Mouse (Mus musculus) intestine, postnatal 0 days (tissue): Measurements from ENCODE around the gene Calm1. TPM values are rescaled to one million over a fixed set of nuclear protein-coding genes. Genes with fewer than 3 reads are reported as not detected.
A peak's percentile ranks its signal among the peaks of the same experiment; 100 is the strongest.

Experiments used
- ATAC-seq: fragments of 200-750 bp; cut with Nextera tagmentation; 2 replicates; pipeline ENCODE4 v1.8.0; 2017; ENCODE audit warnings: mild to moderate bottlenecking, moderate TSS enrichment, moderate library complexity
- H3K27ac ChIP-seq: fragments of 300-500 bp; sonication (generic); 2 replicates; pipeline ENCODE4 v1.5.1; 2014; ENCODE audit warnings: mild to moderate bottlenecking, low read depth, low read length, moderate library complexity
- H3K27me3 ChIP-seq: fragments of 300-500 bp; sonication (generic); replicated peaks from 2 replicates; pipeline ENCODE4 v1.6.1; 2014; ENCODE audit warnings: low read length, mixed read lengths; ENCODE audit not compliant: control insufficient read depth, insufficient read depth
- H3K36me3 ChIP-seq: fragments of 300-500 bp; sonication (generic); 2 replicates; pipeline ENCODE4 v1.6.1; 2014; ENCODE audit warnings: mild to moderate bottlenecking, moderate library complexity; ENCODE audit not compliant: control insufficient read depth, insufficient read depth
- H3K4me1 ChIP-seq: fragments of 300-500 bp; sonication (generic); replicated peaks from 2 replicates; pipeline ENCODE4 v1.6.1; 2014; ENCODE audit warnings: antibody characterized with exemption, low read length, mixed read lengths; ENCODE audit not compliant: control insufficient read depth, insufficient read depth
- H3K4me2 ChIP-seq: fragments of 300-500 bp; sonication (generic); replicated peaks from 2 replicates; pipeline ENCODE4 v1.6.1; 2014; ENCODE audit warnings: low read depth, mild to moderate bottlenecking, moderate library complexity
- H3K4me3 ChIP-seq: fragments of 300-500 bp; sonication (generic); 2 replicates; pipeline ENCODE4 v1.5.1; 2014; ENCODE audit warnings: low read depth, low read length
- H3K9ac ChIP-seq: fragments of 300-500 bp; sonication (generic); 2 replicates; pipeline ENCODE4 v1.6.1; 2014; ENCODE audit warnings: mild to moderate bottlenecking, low read depth, low read length
- H3K9me3 ChIP-seq: fragments of 300-500 bp; sonication (generic); 2 replicates; pipeline ENCODE4 v1.6.1; 2016; ENCODE audit warnings: mixed run types; ENCODE audit not compliant: control insufficient read depth
- CTCF ChIP-seq: sonication (generic); IDR thresholded peaks from 2 replicates; pipeline ENCODE4 v1.5.1; 2016; ENCODE audit warnings: low read depth, mild to moderate bottlenecking, control low read depth, antibody characterized with exemption, moderate library complexity
- WGBS: fragments of 180-500 bp; shearing (Covaris S2); extraction: QIAGEN DNeasy Blood & Tissue Kit; methylation state at CpG from one replicate; pipeline ENCODE4 v1.1.7; 2014; 5-methylcytosine and 5-hydroxymethylcytosine counted together
- polyA plus RNA-seq: library from polyadenylated mRNA; unstranded; fragments of >200 nt; fragmentation: Nextera tagmentation; extraction: Ambion mirVana; gene quantifications from 2 replicates; pipeline ENCODE4 v1.2.1, GENCODE M21; 2015

Calm1 gene
- polyA plus RNA-seq: 3,331 and 3,461 TPM in 2 replicates

DNA sequence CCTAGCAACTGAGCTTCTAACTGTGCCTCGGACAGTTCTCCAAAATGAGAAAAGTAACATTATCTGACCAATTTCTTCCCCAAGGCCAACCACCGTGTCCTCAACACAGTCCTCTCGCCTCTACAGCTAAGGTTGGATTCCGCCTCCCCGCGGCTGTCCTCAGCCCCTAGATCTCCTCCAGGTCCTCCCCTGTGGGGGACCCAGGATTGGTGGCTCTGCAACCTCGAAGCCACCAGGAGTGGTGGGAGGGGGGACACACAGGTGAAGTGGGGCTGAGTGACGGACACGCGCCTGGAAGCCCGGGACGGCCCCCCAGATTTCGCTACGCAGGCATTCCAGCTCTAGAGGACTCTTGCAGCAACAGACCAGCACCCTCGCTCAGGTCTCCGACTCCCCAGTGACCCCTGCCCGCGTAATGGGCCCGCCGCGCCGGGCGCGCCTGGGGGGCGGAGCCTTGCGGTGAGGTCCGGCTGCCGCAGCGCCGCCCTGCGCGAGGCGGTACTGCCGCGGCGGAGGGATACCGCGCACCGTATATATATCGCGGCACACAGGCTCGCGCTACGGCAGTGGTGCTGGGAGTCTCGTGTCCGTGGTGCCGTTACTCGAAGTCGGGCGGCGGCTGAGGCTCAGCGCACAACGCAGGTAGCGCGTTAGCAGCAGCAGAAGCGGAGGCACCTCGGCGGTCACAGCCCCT, at the start of gene Calm1:
Gene Calm1, plus strand, starts transcription at position 469 of the 694 bp plus-strand sequence.
- TF ChIP-seq CTCF: peak; percentile 43
- WGBS: under 1% methylated on average over 49 of the region's 58 CpGs
- Histone ChIP-seq H3K4me2 (peak within 1 kb of the TSS; percentile 97), H3K36me3 (peaks cover 15% of the 10 kb centered on the region), H3K27ac (peak within 1 kb of the TSS; percentile 94), H3K4me3 (peak within 1 kb of the TSS; percentile 99), H3K27me3 (no peaks in the 10 kb centered on the region), H3K4me1 (peaks cover 7% of the 10 kb centered on the region), H3K9me3 (no peaks in the 10 kb centered on the region), H3K9ac (peak within 1 kb of the TSS; percentile 92)
- peak; percentile 88 for ATAC-seq

DNA sequence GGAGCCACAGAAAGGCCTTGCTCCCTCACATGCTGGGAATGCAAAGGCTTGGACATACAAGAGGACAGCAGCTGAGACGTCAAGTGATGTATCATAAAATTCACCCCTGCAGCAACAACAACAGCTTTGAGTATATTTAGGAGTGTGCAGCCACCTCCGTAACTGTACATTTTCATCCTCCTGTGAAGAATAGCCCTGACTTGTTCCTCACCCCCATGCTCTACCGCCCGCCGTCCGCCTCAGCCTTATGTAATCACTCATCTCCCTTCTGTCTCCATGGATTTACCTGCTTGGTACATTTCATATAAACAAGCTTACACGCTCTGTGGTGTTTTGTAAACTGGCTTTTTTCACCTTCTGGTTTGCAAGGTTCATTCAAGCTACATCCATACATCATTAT, 46.8 kb upstream of the Calm1 start:
- no peak overlapping the region for H3K4me3 ChIP-seq
- no peak overlapping the region for H3K9ac ChIP-seq
- TF ChIP-seq CTCF: no peak
- peaks cover 36% of the 10 kb centered on the region for H3K36me3 ChIP-seq
- 88% methylated on average over 7 of the region's 7 CpGs for WGBS
- ATAC-seq: no peak
- H3K4me2 ChIP-seq: no peak overlapping the region
- H3K27me3 ChIP-seq: no peaks in the 10 kb centered on the region
- H3K4me1 ChIP-seq: no peaks in the 10 kb centered on the region
- H3K9me3 ChIP-seq: no peaks in the 10 kb centered on the region
- no peak overlapping the region for H3K27ac ChIP-seq

DNA sequence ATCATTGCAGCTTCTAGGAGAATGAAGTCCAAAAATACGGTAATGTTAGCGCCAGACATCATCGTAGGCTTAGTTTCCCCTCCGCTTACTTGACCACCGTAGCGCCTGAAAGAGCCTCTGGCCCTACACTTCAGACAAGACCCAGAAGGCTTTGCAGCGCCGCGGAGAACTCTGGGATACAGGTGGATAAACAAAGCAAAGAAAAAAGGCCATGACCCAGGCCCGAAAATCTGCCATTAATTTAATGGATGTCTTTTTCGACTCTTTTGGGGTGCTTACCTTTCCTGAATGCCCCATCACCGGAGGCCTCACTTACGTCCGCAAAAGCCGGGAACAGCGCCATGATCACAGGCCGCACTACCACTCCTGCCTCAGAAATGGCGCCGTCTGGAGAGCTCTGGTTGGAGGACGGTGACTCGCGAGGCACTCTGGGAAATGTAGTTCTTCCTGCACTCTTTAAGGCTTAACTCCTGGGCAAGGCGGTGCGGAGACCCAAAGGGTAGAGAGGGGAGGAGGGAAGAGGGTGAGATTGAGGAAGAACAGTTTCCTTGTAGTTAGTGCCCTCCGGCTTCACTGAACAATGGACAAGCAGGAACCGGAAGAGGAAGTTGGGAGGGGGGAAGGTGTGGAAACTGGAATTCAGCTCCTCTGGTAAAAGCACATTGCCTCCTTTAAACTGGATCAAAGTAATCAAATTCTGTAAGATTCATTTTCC, 39.8 kb upstream of the Calm1 start, which contains the start of gene Nrde2:
Gene Nrde2, minus strand, starts transcription at position 393 of the 715 bp plus-strand sequence.
- H3K9me3 ChIP-seq: no peaks in the 10 kb centered on the region
- no peaks in the 10 kb centered on the region for H3K27me3 ChIP-seq
- H3K27ac ChIP-seq: peak within 1 kb of the TSS; percentile 46; the same call in 1 of the 2 replicates
- H3K36me3 ChIP-seq: no peaks in the 10 kb centered on the region
- H3K4me1 ChIP-seq: 0 out of 2 replicates have a peak, but pooled peaks cover 3% of the 10 kb centered on the region
- H3K4me2 ChIP-seq: peak within 1 kb of the TSS; percentile 68
- under 1% methylated on average over 26 of the region's 26 CpGs for WGBS
- peak; percentile 36 for TF ChIP-seq CTCF
- H3K9ac ChIP-seq: peak within 1 kb of the TSS; percentile 53
- ATAC-seq: peak; percentile 96
- H3K4me3 ChIP-seq: peak within 1 kb of the TSS; percentile 47

DNA sequence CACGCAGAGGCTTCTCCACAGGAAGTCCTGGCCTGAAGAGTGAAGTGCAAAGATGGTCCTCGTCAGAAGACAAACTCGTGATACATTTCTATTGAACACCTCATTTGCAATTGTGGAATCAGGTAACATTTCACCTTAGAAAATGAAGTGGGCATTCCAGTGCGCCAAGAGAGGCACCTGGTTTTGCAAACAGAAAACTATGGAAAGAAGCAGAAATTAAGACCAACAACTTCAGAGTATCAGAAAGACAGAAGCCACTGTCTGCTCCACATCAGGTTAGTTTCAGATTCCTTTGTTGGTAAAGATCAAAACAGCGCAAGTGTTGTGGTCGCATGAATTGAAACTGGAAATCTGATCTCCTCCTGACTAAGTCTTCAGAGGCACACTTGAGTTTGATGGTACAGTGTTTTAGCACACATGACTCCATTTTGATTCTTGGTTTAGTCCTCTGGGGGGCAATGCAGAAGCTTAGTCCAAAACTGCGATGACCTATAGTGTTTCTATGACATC, 34.2 kb upstream of the Calm1 start:
- H3K4me3 ChIP-seq: no peak overlapping the region
- TF ChIP-seq CTCF: no peak
- no peaks in the 10 kb centered on the region for H3K36me3 ChIP-seq
- no peak for ATAC-seq
- no peaks in the 10 kb centered on the region for H3K27me3 ChIP-seq
- WGBS: 69% methylated on average over 7 of the region's 7 CpGs
- no peak overlapping the region for H3K27ac ChIP-seq
- H3K4me1 ChIP-seq: no peaks in the 10 kb centered on the region
- H3K9me3 ChIP-seq: no peaks in the 10 kb centered on the region
- H3K4me2 ChIP-seq: no peak overlapping the region
- H3K9ac ChIP-seq: no peak overlapping the region

DNA sequence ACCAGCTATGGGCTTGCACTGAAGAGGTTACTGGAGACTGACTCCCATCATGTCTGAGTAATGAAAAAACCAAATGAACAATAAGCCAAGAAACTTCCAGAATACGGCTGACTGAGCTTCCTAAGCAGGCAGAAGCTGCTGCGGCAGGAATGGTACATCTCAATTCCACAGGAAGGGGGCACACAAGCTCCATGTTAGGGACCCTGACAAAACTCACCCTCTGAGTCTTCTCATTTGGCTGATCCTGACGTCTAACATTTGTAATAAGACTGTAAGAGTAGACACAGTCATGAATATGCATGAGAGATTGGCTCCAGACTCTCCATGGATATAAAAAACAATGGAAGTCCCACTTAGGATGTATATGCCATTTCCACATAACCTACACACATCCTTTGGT, 33.1 kb upstream of the Calm1 start:
- peak; percentile 77 for TF ChIP-seq CTCF
- 0 out of 2 replicates have a peak, but pooled peaks have one; percentile 22 for ATAC-seq
- 34% methylated on average over 3 of the region's 3 CpGs for WGBS

DNA sequence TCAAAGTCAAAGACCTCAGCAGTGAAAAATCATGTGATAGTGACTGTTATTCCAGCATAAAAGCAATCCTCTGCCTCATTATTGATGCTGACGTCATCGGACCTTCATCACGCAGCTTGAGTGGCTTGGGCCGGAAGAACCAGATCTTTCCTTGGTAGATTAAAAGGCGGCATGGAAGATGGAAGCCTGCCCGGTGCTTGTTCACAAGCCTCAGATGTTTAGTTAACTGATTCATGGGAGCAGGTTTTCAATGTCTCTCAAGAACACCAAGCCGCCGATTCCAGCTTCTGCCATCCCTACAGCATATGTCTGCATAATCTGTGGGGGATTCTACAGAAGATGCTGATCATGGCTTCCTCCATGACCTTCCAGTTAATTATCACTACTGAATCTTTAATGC, 32.3 kb upstream of the Calm1 start:
- Histone ChIP-seq H3K9ac (no peak overlapping the region), H3K36me3 (no peaks in the 10 kb centered on the region), H3K9me3 (no peaks in the 10 kb centered on the region), H3K4me2 (no peak overlapping the region), H3K27me3 (no peaks in the 10 kb centered on the region), H3K4me1 (no peaks in the 10 kb centered on the region), H3K27ac (no peak overlapping the region), H3K4me3 (no peak overlapping the region)
- WGBS: 89% methylated on average over 8 of the region's 8 CpGs
- no peak for ATAC-seq
- TF ChIP-seq CTCF: no peak

More for the DNA sequence above, 33.1 kb upstream of the Calm1 start:
- Histone ChIP-seq H3K9ac (no peak overlapping the region), H3K27ac (no peak overlapping the region), H3K4me3 (no peak overlapping the region), H3K4me2 (no peak overlapping the region), H3K36me3 (no peaks in the 10 kb centered on the region), H3K4me1 (no peaks in the 10 kb centered on the region), H3K9me3 (no peaks in the 10 kb centered on the region), H3K27me3 (no peaks in the 10 kb centered on the region)
